Mouse (Mus musculus) heart, adult 18-20 months (tissue): ENCODE results near the gene Arrdc1. TPM values are rescaled to one million over a fixed set of nuclear protein-coding genes. Genes with fewer than 3 reads are reported as not detected.

Source experiments
- microRNA-seq, 2 experiments: library from miRNA; unstranded; fragments of <30 nt; microRNA quantifications; one replicate each; pipeline ENCODE4 v1.2.0; 2022
- total RNA-seq, 2 experiments: library from RNA; stranded (reverse); gene quantifications; 2 replicates each; pipeline ENCODE4 v1.2.3; 2021

Gene Arrdc1
- total RNA-seq, 2 experiments from 2014 or later: 3.1 to 5.6 TPM

Small RNA genes lying within 50 kb of the gene (microRNA-seq; reads per million reads assigned to microRNA genes)
- gene Gm22875: 0 reads per million in 2 experiments

Other genes starting within 250 kb of the Arrdc1 start
- gene Cacna1b, start 172.1 kb downstream of the Arrdc1 start, total RNA-seq: under 1 TPM; 0.17 to 0.31 TPM
- gene Ehmt1, start 15.6 kb downstream of the Arrdc1 start, total RNA-seq: 10 to 100 TPM; 21.7 to 26.9 TPM
- 10 to 100 TPM; 15.3 to 20.2 TPM for gene Zmynd19, start 14.5 kb upstream of the Arrdc1 start, total RNA-seq
- 1 to 10 TPM; 4.6 to 7.3 TPM for gene Dph7, start 27.1 kb upstream of the Arrdc1 start, total RNA-seq
- gene Mrpl41, start 39.8 kb upstream of the Arrdc1 start, total RNA-seq: 100 to 1,000 TPM in 1 of 2 experiments, 10 to 100 TPM in 1; 96.3 to 114 TPM
- gene Pnpla7, start 40.8 kb upstream of the Arrdc1 start, total RNA-seq: 10 to 100 TPM; 23.1 to 26.2 TPM
- 10 to 100 TPM; 11.2 to 13.6 TPM for gene Nsmf, start 119.1 kb upstream of the Arrdc1 start, total RNA-seq
- gene Entpd8, start 145.1 kb upstream of the Arrdc1 start, total RNA-seq: not detected
- gene Noxa1, start 159.9 kb upstream of the Arrdc1 start, total RNA-seq: not detected
- gene Nrarp, start 245.5 kb upstream of the Arrdc1 start, total RNA-seq: 1 to 10 TPM; 6.9 to 8.3 TPM